Comparison of ENCODE assay signal across 17 mouse cellular contexts in genomic region chr6:100792973-100793769, GRCm38 (mm10). TPM values are rescaled to one million over a fixed set of nuclear protein-coding genes. Genes with fewer than 3 reads are reported as not detected.
DNase-seq lines count a peak whose midpoint lies in the region; ATAC-seq and TF ChIP-seq lines count a peak whose summit lies in the region.
"Had no signal": no experiment of that assay in that cellular context is flagged by ENCODE, and none has a peak within 500 bp of the region (broad histone marks: within the 10 kb centered on the region; RNA-seq: fewer than 3 reads in every experiment).

No protein-coding gene starts in this region.

- H3K36me3 ChIP-seq in limb, embryonic 14.5 days (ENCODE audit: control insufficient read depth, insufficient read depth, low read length) = peaks cover 28% of the 10 kb centered on the region
- H3K36me3 ChIP-seq in limb, embryonic 10.5 days = no peaks in the 10 kb centered on the region
- H3K36me3 ChIP-seq in midbrain, postnatal 0 days (ENCODE audit: insufficient read depth, low read length) = no peaks in the 10 kb centered on the region
- H3K36me3 ChIP-seq in midbrain, embryonic 15.5 days (replicated peaks) = no peaks in the 10 kb centered on the region
- H3K36me3 ChIP-seq: midbrain, embryonic 13.5 days had no signal

- H3K9me3 ChIP-seq in limb, embryonic 14.5 days (ENCODE audit: control insufficient read depth, low read length) = no peaks in the 10 kb centered on the region
- H3K9me3 ChIP-seq in limb, embryonic 10.5 days (replicated peaks) = no peaks in the 10 kb centered on the region
- H3K9me3 ChIP-seq in midbrain, postnatal 0 days (ENCODE audit: low read length) = no peaks in the 10 kb centered on the region
- no peaks in the 10 kb centered on the region for H3K9me3 ChIP-seq in midbrain, embryonic 15.5 days
- H3K9me3 ChIP-seq: heart, embryonic 13.5 days; limb, embryonic 12.5 days; midbrain, embryonic 13.5 days had no signal

- 65% methylated on average over 14 of the region's 14 CpGs for WGBS in limb, embryonic 14.5 days
- 89% methylated on average over 14 of the region's 14 CpGs for WGBS in limb, embryonic 10.5 days
- WGBS in midbrain, postnatal 0 days = 81% methylated on average over 14 of the region's 14 CpGs
- WGBS in midbrain, embryonic 15.5 days = 74% methylated on average over 14 of the region's 14 CpGs

- no peak overlapping the region for H3K4me3 ChIP-seq in limb, embryonic 14.5 days (replicated peaks; ENCODE audit: low read length)
- H3K4me3 ChIP-seq in limb, embryonic 10.5 days = no peak overlapping the region
- no peak overlapping the region for H3K4me3 ChIP-seq in midbrain, postnatal 0 days (ENCODE audit: low read depth, low read length)
- H3K4me3 ChIP-seq in midbrain, embryonic 15.5 days = no peak overlapping the region
- H3K4me3 ChIP-seq: heart, embryonic 13.5 days; left cerebral cortex, adult 2 months; limb, embryonic 12.5 days; midbrain, embryonic 13.5 days had no signal

- H3K4me2 ChIP-seq in limb, embryonic 14.5 days (replicated peaks; ENCODE audit: low read depth, low read length, severe bottlenecking) = no peak overlapping the region
- H3K4me2 ChIP-seq in midbrain, postnatal 0 days (ENCODE audit: low read depth, low read length, poor library complexity, severe bottlenecking) = no peak overlapping the region
- H3K4me2 ChIP-seq in midbrain, embryonic 15.5 days = no peak overlapping the region
- H3K4me2 ChIP-seq: heart, embryonic 13.5 days; limb, embryonic 12.5 days; midbrain, embryonic 13.5 days had no signal

- no peak for TF ChIP-seq CTCF in midbrain, postnatal 0 days (IDR thresholded peaks at IDR 0.05)

- no peaks in the 10 kb centered on the region for H3K27me3 ChIP-seq in limb, embryonic 14.5 days (ENCODE audit: control insufficient read depth, insufficient read depth, low read length)
- H3K27me3 ChIP-seq in limb, embryonic 10.5 days (ENCODE audit: low read depth, poor library complexity, severe bottlenecking) = no peaks in the 10 kb centered on the region
- H3K27me3 ChIP-seq in midbrain, postnatal 0 days (ENCODE audit: insufficient read depth, low read length) = no peaks in the 10 kb centered on the region
- H3K27me3 ChIP-seq in midbrain, embryonic 15.5 days (replicated peaks) = no peaks in the 10 kb centered on the region
- H3K27me3 ChIP-seq: heart, embryonic 13.5 days; limb, embryonic 12.5 days; midbrain, embryonic 13.5 days had no signal

- intact Hi-C loops in heart, postnatal 14 days (cut with DNase I) = no loop called here

- 0 out of 2 replicates have a peak, but pooled peaks have one; percentile 42 for ATAC-seq in limb, embryonic 14.5 days (ENCODE audit: low FRiP score, low read depth)
- ATAC-seq in midbrain, postnatal 0 days (ENCODE audit: low FRiP score) = no peak
- no peak for ATAC-seq in midbrain, embryonic 15.5 days (replicated peaks)
- ATAC-seq: midbrain, embryonic 13.5 days had no signal

- peak; percentile 49 for DNase-seq in heart, adult 11 months
- no peak for DNase-seq in heart, postnatal 14 days
- peak; percentile 63 for DNase-seq in limb, embryonic 14.5 days (ENCODE audit: low spot score)
- no peak for DNase-seq in limb, embryonic 10.5 days (ENCODE audit: low spot score)
- DNase-seq in midbrain, postnatal 0 days (ENCODE audit: low spot score) = peak; percentile 40
- DNase-seq in natural killer cell, adult 2 months (ENCODE audit: low spot score in 2 of 2) = no peak
- DNase-seq: cerebellum, adult 9-10 months; kidney, adult 8-10 months; kidney, postnatal 25 days; right cerebral cortex, postnatal 25 days; thymus, postnatal 36 days had no signal

- H3K27ac ChIP-seq in limb, embryonic 14.5 days (replicated peaks; ENCODE audit: low read depth, low read length) = no peak overlapping the region
- H3K27ac ChIP-seq in limb, embryonic 10.5 days = no peak overlapping the region
- no peak overlapping the region for H3K27ac ChIP-seq in midbrain, postnatal 0 days (ENCODE audit: low read depth, low read length)
- no peak overlapping the region for H3K27ac ChIP-seq in midbrain, embryonic 15.5 days
- H3K27ac ChIP-seq: heart, embryonic 13.5 days; left cerebral cortex, adult 2 months; limb, embryonic 12.5 days; liver, embryonic 14.5 days; midbrain, embryonic 13.5 days had no signal

- TF ChIP-seq POLR2A in limb, embryonic 14.5 days (IDR thresholded peaks at IDR 0.05; ENCODE audit: borderline replicate concordance, extremely low read depth, insufficient read depth, insufficient read length) = no peak

- no peak overlapping the region for H3K9ac ChIP-seq in limb, embryonic 14.5 days (ENCODE audit: low read depth, low read length, severe bottlenecking)
- H3K9ac ChIP-seq in midbrain, postnatal 0 days (replicated peaks; ENCODE audit: low read length, poor library complexity, severe bottlenecking) = no peak overlapping the region
- no peak overlapping the region for H3K9ac ChIP-seq in midbrain, embryonic 15.5 days
- H3K9ac ChIP-seq: heart, embryonic 13.5 days; limb, embryonic 12.5 days; liver, embryonic 14.5 days; midbrain, embryonic 13.5 days had no signal

- H3K4me1 ChIP-seq in limb, embryonic 14.5 days (ENCODE audit: control insufficient read depth, insufficient read depth, low read length) = peaks cover 2% of the 10 kb centered on the region; the same call in 1 of the 2 replicates
- H3K4me1 ChIP-seq in limb, embryonic 10.5 days = peaks cover 4% of the 10 kb centered on the region; the same call in 1 of the 2 replicates
- H3K4me1 ChIP-seq in midbrain, postnatal 0 days (ENCODE audit: insufficient read depth, low read length) = no peaks in the 10 kb centered on the region
- no peaks in the 10 kb centered on the region for H3K4me1 ChIP-seq in midbrain, embryonic 15.5 days
- H3K4me1 ChIP-seq: heart, embryonic 13.5 days; limb, embryonic 12.5 days; midbrain, embryonic 13.5 days had no signal

RNA-seq across cellular contexts. Expression of gene Ppp4r2, which starts 40.3 kb away (rescaled TPM):
- total RNA-seq in heart, postnatal 14 days (2021) = 10 to 100 TPM; 49.5 to 51.3 TPM
- 34.3 and 44.2 TPM in 2 replicates for polyA plus RNA-seq in limb, embryonic 14.5 days (2012; rRNA removed)
- polyA plus RNA-seq in limb, embryonic 14.5 days (2014; fragmentation: Nextera tagmentation; extraction: Ambion mirVana) = 34.5 and 36.3 TPM in 2 replicates
- 21.0 and 26.9 TPM in 2 replicates for polyA plus RNA-seq in limb, embryonic 10.5 days (2016; fragmentation: Nextera tagmentation; extraction: Ambion mirVana)
- 32.7 and 39.0 TPM in 2 replicates for total RNA-seq in midbrain, postnatal 0 days (2014; rRNA removed)
- polyA plus RNA-seq in midbrain, postnatal 0 days (2015; fragmentation: Nextera tagmentation; extraction: Ambion mirVana) = 8.4 and 10.0 TPM in 2 replicates
- 17.5 and 18.8 TPM in 2 replicates for polyA plus RNA-seq in midbrain, embryonic 15.5 days (2015; fragmentation: Nextera tagmentation; extraction: Ambion mirVana)

Comparison
In these comparisons a context has a peak if more than half of its experiments do, and no peak if none do; other contexts are left out.
1. DNase-seq: peak in heart, adult 11 months (single experiment), limb, embryonic 14.5 days (single experiment) and midbrain, postnatal 0 days (single experiment); none in heart, postnatal 14 days (0 of 2), limb, embryonic 10.5 days (single experiment) and natural killer cell, adult 2 months (0 of 2).